Comparison of ENCODE assay signal across 12 mouse cellular contexts in the genomic region with DNA sequence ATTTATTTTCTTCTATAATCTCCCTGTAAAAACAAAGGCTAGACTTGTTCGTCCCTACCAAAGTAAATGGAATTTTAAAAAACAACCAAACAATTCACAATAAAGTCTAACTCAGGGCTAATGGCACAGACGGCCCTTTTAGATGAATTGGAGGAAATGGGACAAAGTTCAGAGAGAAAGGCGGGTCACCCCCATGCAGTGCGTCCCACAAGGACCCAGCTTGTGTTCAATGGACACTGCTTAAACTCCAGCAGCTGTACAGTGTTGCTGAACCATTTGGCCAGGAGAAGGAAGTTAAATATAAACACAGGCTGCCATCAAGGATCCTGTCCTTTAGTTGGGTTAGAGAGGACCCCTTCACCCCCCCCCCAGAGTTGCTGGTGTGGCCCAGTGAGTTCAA. TPM values are rescaled to one million over a fixed set of nuclear protein-coding genes. Genes with fewer than 3 reads are reported as not detected.
A peak's percentile ranks its signal among the peaks of the same experiment; 100 is the strongest.
DNase-seq lines count a peak whose midpoint lies in the region; ATAC-seq lines count a peak whose summit lies in the region.
"Had no signal": no experiment of that assay in that cellular context is flagged by ENCODE, and none has a peak within 500 bp of the region (broad histone marks: within the 10 kb centered on the region; RNA-seq: fewer than 3 reads in every experiment).

No protein-coding gene starts in this region.

- H3K4me3 ChIP-seq in heart, embryonic 13.5 days: no peak overlapping the region
- H3K4me3 ChIP-seq in heart, embryonic 12.5 days: no peak overlapping the region
- no peak overlapping the region for H3K4me3 ChIP-seq in lung, embryonic 16.5 days (ENCODE audit: low read length)
- H3K4me3 ChIP-seq in heart, embryonic 16.5 days (ENCODE audit: low read length): no peak overlapping the region
- H3K4me3 ChIP-seq in hindbrain, embryonic 16.5 days (ENCODE audit: low read length): no peak overlapping the region
- H3K4me3 ChIP-seq: limb, embryonic 12.5 days had no signal

- peaks cover 53% of the 10 kb centered on the region for H3K4me1 ChIP-seq in heart, embryonic 13.5 days
- peaks cover 53% of the 10 kb centered on the region for H3K4me1 ChIP-seq in heart, embryonic 12.5 days (replicated peaks)
- H3K4me1 ChIP-seq in lung, embryonic 16.5 days (replicated peaks; ENCODE audit: control insufficient read depth, insufficient read depth, low read length): peaks cover 14% of the 10 kb centered on the region
- H3K4me1 ChIP-seq in heart, embryonic 16.5 days (ENCODE audit: control insufficient read depth, insufficient read depth, low read length): peaks cover 28% of the 10 kb centered on the region
- H3K4me1 ChIP-seq in hindbrain, embryonic 16.5 days (ENCODE audit: control insufficient read depth, insufficient read depth, low read depth, low read length): peaks cover 27% of the 10 kb centered on the region

- H3K9ac ChIP-seq in heart, embryonic 13.5 days: no peak overlapping the region
- H3K9ac ChIP-seq in heart, embryonic 12.5 days: no peak overlapping the region
- H3K9ac ChIP-seq in lung, embryonic 16.5 days (ENCODE audit: low read length): no peak overlapping the region
- H3K9ac ChIP-seq in heart, embryonic 16.5 days (ENCODE audit: low read length): no peak overlapping the region
- H3K9ac ChIP-seq in hindbrain, embryonic 16.5 days (ENCODE audit: low read depth, low read length): no peak overlapping the region
- H3K9ac ChIP-seq: limb, embryonic 12.5 days; liver, postnatal 0 days had no signal

- ATAC-seq in heart, embryonic 13.5 days (ENCODE audit: extremely low read depth, insufficient number of reproducible peaks, low FRiP score, low TSS enrichment): no peak
- no peak for ATAC-seq in heart, embryonic 12.5 days (ENCODE audit: insufficient number of reproducible peaks, low FRiP score)
- peak; percentile 83 for ATAC-seq in lung, embryonic 16.5 days (ENCODE audit: low read depth)
- peak; percentile 33; the same call in 1 of the 2 replicates for ATAC-seq in heart, embryonic 16.5 days (replicated peaks; ENCODE audit: extremely low read depth, insufficient read depth, low FRiP score)
- no peak for ATAC-seq in hindbrain, embryonic 16.5 days
- ATAC-seq: liver, postnatal 0 days had no signal

- no peaks in the 10 kb centered on the region for H3K36me3 ChIP-seq in heart, embryonic 13.5 days
- H3K36me3 ChIP-seq in heart, embryonic 12.5 days: no peaks in the 10 kb centered on the region
- no peaks in the 10 kb centered on the region for H3K36me3 ChIP-seq in lung, embryonic 16.5 days (ENCODE audit: control insufficient read depth, insufficient read depth, low read length)
- H3K36me3 ChIP-seq in heart, embryonic 16.5 days (ENCODE audit: control insufficient read depth, insufficient read depth): no peaks in the 10 kb centered on the region
- no peaks in the 10 kb centered on the region for H3K36me3 ChIP-seq in hindbrain, embryonic 16.5 days (ENCODE audit: control insufficient read depth, insufficient read depth, low read length)
- H3K36me3 ChIP-seq: limb, embryonic 12.5 days had no signal

- DNase-seq in lung, postnatal 25 days (ENCODE audit: low spot score): no peak
- no peak for DNase-seq in retina, postnatal 1 day
- DNase-seq in spleen, adult 12 weeks (ENCODE audit: low spot score): no peak
- DNase-seq: kidney, adult 11 months; liver, postnatal 0 days; thymus, adult 2 months had no signal

- no peaks in the 10 kb centered on the region for H3K27me3 ChIP-seq in heart, embryonic 13.5 days (replicated peaks)
- no peaks in the 10 kb centered on the region for H3K27me3 ChIP-seq in heart, embryonic 12.5 days (replicated peaks)
- H3K27me3 ChIP-seq in lung, embryonic 16.5 days (ENCODE audit: control insufficient read depth, insufficient read depth, low read depth, low read length): no peaks in the 10 kb centered on the region
- no peaks in the 10 kb centered on the region for H3K27me3 ChIP-seq in heart, embryonic 16.5 days (ENCODE audit: control insufficient read depth, insufficient read depth, low read length)
- no peaks in the 10 kb centered on the region for H3K27me3 ChIP-seq in hindbrain, embryonic 16.5 days (replicated peaks; ENCODE audit: control insufficient read depth, insufficient read depth, low read length)
- H3K27me3 ChIP-seq: limb, embryonic 12.5 days had no signal

- no peaks in the 10 kb centered on the region for H3K9me3 ChIP-seq in heart, embryonic 13.5 days
- H3K9me3 ChIP-seq in heart, embryonic 12.5 days (replicated peaks): no peaks in the 10 kb centered on the region
- H3K9me3 ChIP-seq in lung, embryonic 16.5 days (ENCODE audit: control insufficient read depth, low read length): no peaks in the 10 kb centered on the region
- H3K9me3 ChIP-seq in heart, embryonic 16.5 days (replicated peaks; ENCODE audit: control insufficient read depth, low read length): no peaks in the 10 kb centered on the region
- H3K9me3 ChIP-seq in hindbrain, embryonic 16.5 days (ENCODE audit: control insufficient read depth, low read length): no peaks in the 10 kb centered on the region
- H3K9me3 ChIP-seq: limb, embryonic 12.5 days had no signal

- no peak overlapping the region for H3K4me2 ChIP-seq in heart, embryonic 13.5 days
- H3K4me2 ChIP-seq in heart, embryonic 12.5 days: no peak overlapping the region
- no peak overlapping the region for H3K4me2 ChIP-seq in lung, embryonic 16.5 days (ENCODE audit: low read depth, low read length)
- H3K4me2 ChIP-seq in heart, embryonic 16.5 days (ENCODE audit: low read depth, low read length): no peak overlapping the region
- H3K4me2 ChIP-seq in hindbrain, embryonic 16.5 days (ENCODE audit: low read length): no peak overlapping the region

- H3K27ac ChIP-seq in heart, embryonic 13.5 days (replicated peaks): 0 out of 2 replicates have a peak overlapping the region, but pooled peaks have one; percentile 4
- no peak overlapping the region for H3K27ac ChIP-seq in heart, embryonic 12.5 days (ENCODE audit: poor library complexity, severe bottlenecking)
- H3K27ac ChIP-seq in lung, embryonic 16.5 days (ENCODE audit: low read length): peak overlapping the region; percentile 66
- no peak overlapping the region; the same call in 1 of the 2 replicates for H3K27ac ChIP-seq in heart, embryonic 16.5 days (ENCODE audit: low read length)
- H3K27ac ChIP-seq in hindbrain, embryonic 16.5 days (ENCODE audit: low read depth, low read length): peak overlapping the region; percentile 70; the same call in 1 of the 2 replicates
- H3K27ac ChIP-seq: limb, embryonic 12.5 days had no signal

- WGBS in heart, embryonic 13.5 days: 59% methylated on average over 4 of the region's 4 CpGs
- WGBS in heart, embryonic 12.5 days: 52% methylated on average over 4 of the region's 4 CpGs
- WGBS in lung, embryonic 16.5 days: 36% methylated on average over 4 of the region's 4 CpGs
- 52% methylated on average over 4 of the region's 4 CpGs for WGBS in heart, embryonic 16.5 days
- 55% methylated on average over 4 of the region's 4 CpGs for WGBS in hindbrain, embryonic 16.5 days

RNA-seq across cellular contexts. Expression of a gene that starts 30.9 kb away (rescaled TPM):
- 5.9 and 6.2 TPM in 2 replicates for polyA plus RNA-seq in heart, embryonic 13.5 days (2015; fragmentation: Nextera tagmentation; extraction: Ambion mirVana)
- 13.5 and 13.8 TPM in 2 replicates for polyA plus RNA-seq in heart, embryonic 12.5 days (2016; fragmentation: Nextera tagmentation; extraction: Ambion mirVana)
- polyA plus RNA-seq in lung, embryonic 16.5 days (2015; fragmentation: Nextera tagmentation; extraction: Ambion mirVana): 3.8 and 3.9 TPM in 2 replicates
- polyA plus RNA-seq in heart, embryonic 16.5 days (2015; fragmentation: Nextera tagmentation; extraction: Ambion mirVana): 4.6 and 5.4 TPM in 2 replicates
- polyA plus RNA-seq in hindbrain, embryonic 16.5 days (2015; fragmentation: Nextera tagmentation; extraction: Ambion mirVana): 34.2 and 39.0 TPM in 2 replicates

RNA-seq across cellular contexts. Expression of a gene that starts 53.0 kb away (rescaled TPM):
- 1.4 and 1.6 TPM in 2 replicates for polyA plus RNA-seq in heart, embryonic 13.5 days (2015; fragmentation: Nextera tagmentation; extraction: Ambion mirVana)
- polyA plus RNA-seq in heart, embryonic 12.5 days (2016; fragmentation: Nextera tagmentation; extraction: Ambion mirVana): 2.1 and 2.2 TPM in 2 replicates
- 2.6 and 3.1 TPM in 2 replicates for polyA plus RNA-seq in lung, embryonic 16.5 days (2015; fragmentation: Nextera tagmentation; extraction: Ambion mirVana)
- 1.3 and 1.7 TPM in 2 replicates for polyA plus RNA-seq in heart, embryonic 16.5 days (2015; fragmentation: Nextera tagmentation; extraction: Ambion mirVana)
- 3.4 and 3.9 TPM in 2 replicates for polyA plus RNA-seq in hindbrain, embryonic 16.5 days (2015; fragmentation: Nextera tagmentation; extraction: Ambion mirVana)

Comparison
In these comparisons a context has a peak if more than half of its experiments do, and no peak if none do; other contexts are left out.
1. ATAC-seq: peak in lung, embryonic 16.5 days (single experiment) and heart, embryonic 16.5 days (single experiment); none in heart, embryonic 13.5 days (single experiment), heart, embryonic 12.5 days (single experiment) and hindbrain, embryonic 16.5 days (single experiment).
2. H3K27ac ChIP-seq: peak in heart, embryonic 13.5 days (single experiment), lung, embryonic 16.5 days (single experiment) and hindbrain, embryonic 16.5 days (single experiment); none in heart, embryonic 12.5 days (single experiment) and heart, embryonic 16.5 days (single experiment).